Mouse (Mus musculus) megakaryocyte, embryonic 14.5 days (primary cell): ENCODE results near the gene Artn.

ENCODE experiments used
- FLI1 ChIP-seq: IDR thresholded peaks from 2 replicates; pipeline ENCODE4 v1.6.1; 2012; ENCODE audit warnings: low read length, inconsistent platforms, mixed read lengths
- GATA1 ChIP-seq: IDR thresholded peaks from 3 replicates; pipeline ENCODE4 v1.6.1; 2012; ENCODE audit warnings: mixed read lengths, low read length, inconsistent platforms, borderline replicate concordance

GRCm38 (mm10) chr4:117977841-117978240, 48.3 kb upstream of the Artn start:
- TF ChIP-seq GATA1: no peak
- TF ChIP-seq FLI1: no peak
